In genomic region chr8:84699861-84700322, GRCm38 (mm10) we compare ENCODE assay signal across 9 mouse cellular contexts. TPM values are rescaled to one million over a fixed set of nuclear protein-coding genes. Genes with fewer than 3 reads are reported as not detected.
A peak's percentile ranks its signal among the peaks of the same experiment; 100 is the strongest.
DNase-seq lines count a peak whose midpoint lies in the region; ATAC-seq lines count a peak whose summit lies in the region.
"Had no signal": no experiment of that assay in that cellular context is flagged by ENCODE, and none has a peak within 500 bp of the region (broad histone marks: within the 10 kb centered on the region; RNA-seq: fewer than 3 reads in every experiment).

No protein-coding gene starts in this region.

- intact Hi-C loops in heart, postnatal 36 days (cut with DNase I) = loop anchor here (2.0 kb wide), 2 partner anchors 35 to 61 kb away; no protein-coding TSS in a partner anchor

- no peak overlapping the region for H3K4me3 ChIP-seq in forebrain, embryonic 14.5 days (ENCODE audit: low read depth, low read length)
- H3K4me3 ChIP-seq: myocyte had no signal

- peaks cover 29% of the 10 kb centered on the region for H3K27me3 ChIP-seq in forebrain, embryonic 14.5 days (replicated peaks; ENCODE audit: control insufficient read depth, insufficient read depth, low read length)
- no peaks in the 10 kb centered on the region for H3K27me3 ChIP-seq in splenic B cell, adult 2 months (ENCODE audit: control insufficient read depth, insufficient read depth, low read length, poor library complexity, severe bottlenecking)

- peaks cover 49% of the 10 kb centered on the region for H3K36me3 ChIP-seq in forebrain, embryonic 14.5 days (ENCODE audit: control insufficient read depth, insufficient read depth, low read length)
- no peaks in the 10 kb centered on the region; the same call in 1 of the 2 replicates for H3K36me3 ChIP-seq in splenic B cell, adult 2 months (ENCODE audit: control insufficient read depth, insufficient read depth, low read length, poor library complexity, severe bottlenecking)

- peak overlapping the region; percentile 52; the same call in 1 of the 2 replicates for H3K27ac ChIP-seq in forebrain, embryonic 14.5 days (ENCODE audit: low read depth, low read length)

- H3K4me1 ChIP-seq in forebrain, embryonic 14.5 days (ENCODE audit: control insufficient read depth, insufficient read depth, low read length) = peaks cover 12% of the 10 kb centered on the region

- H3K9ac ChIP-seq in forebrain, embryonic 14.5 days (ENCODE audit: low read length) = no peak overlapping the region

- no peak overlapping the region for H3K4me2 ChIP-seq in forebrain, embryonic 14.5 days (ENCODE audit: low read length)

- 58% methylated on average over 7 of the region's 7 CpGs for WGBS in forebrain, embryonic 14.5 days

- ATAC-seq in cerebellum, adult (ENCODE audit: insufficient number of reproducible peaks, low FRiP score, low TSS enrichment) = no peak
- no peak for ATAC-seq in forebrain, embryonic 14.5 days

- H3K9me3 ChIP-seq in forebrain, embryonic 14.5 days (replicated peaks; ENCODE audit: control insufficient read depth, low read length) = no peaks in the 10 kb centered on the region

- DNase-seq in cerebellum, adult 18-20 months = peak; percentile 65
- DNase-seq in adrenal gland, postnatal 36 days = peak; percentile 59 to 68
- DNase-seq in forebrain, embryonic 14.5 days (ENCODE audit: low spot score) = peak; percentile 65
- DNase-seq in heart, postnatal 36 days = peak; percentile 74
- peak; percentile 67 to 77 for DNase-seq in layer of hippocampus, postnatal 14 days (ENCODE audit: low spot score in 2 of 2)
- peak; percentile 80 for DNase-seq in lung, postnatal 36 days
- DNase-seq in splenic B cell, adult 2 months (ENCODE audit: low read depth, low spot score) = peak; percentile 82

RNA-seq across cellular contexts. Expression of gene Lyl1, which starts 1.4 kb away (rescaled TPM):
- total RNA-seq in adrenal gland, postnatal 36 days (2021) = 1 to 10 TPM; 2.5 to 2.9 TPM
- 2.9 and 3.8 TPM in 2 replicates for polyA plus RNA-seq in forebrain, embryonic 14.5 days (2014; fragmentation: Nextera tagmentation; extraction: Ambion mirVana)
- total RNA-seq in heart, postnatal 36 days (2021) = 1 to 10 TPM; 5.4 to 5.7 TPM
- 1 to 10 TPM; 3.4 to 4.2 TPM for total RNA-seq in layer of hippocampus, postnatal 14 days (2021)
- polyA plus RNA-seq: myocyte had no signal

RNA-seq across cellular contexts. Expression of gene Nacc1, which starts 12.2 kb away (rescaled TPM):
- 10 to 100 TPM; 73.9 to 80.0 TPM for total RNA-seq in adrenal gland, postnatal 36 days (2021)
- polyA plus RNA-seq in forebrain, embryonic 14.5 days (2014; fragmentation: Nextera tagmentation; extraction: Ambion mirVana) = 17.0 and 17.6 TPM in 2 replicates
- 10 to 100 TPM; 27.3 to 30.1 TPM for total RNA-seq in heart, postnatal 36 days (2021)
- total RNA-seq in layer of hippocampus, postnatal 14 days (2021) = 10 to 100 TPM; 84.0 to 85.6 TPM

RNA-seq across cellular contexts. Expression of gene Trmt1, which starts 13.8 kb away (rescaled TPM):
- 10 to 100 TPM; 63.8 to 83.7 TPM for total RNA-seq in adrenal gland, postnatal 36 days (2021)
- 47.8 and 52.3 TPM in 2 replicates for polyA plus RNA-seq in forebrain, embryonic 14.5 days (2014; fragmentation: Nextera tagmentation; extraction: Ambion mirVana)
- total RNA-seq in heart, postnatal 36 days (2021) = 10 to 100 TPM; 36.1 to 39.2 TPM
- 10 to 100 TPM; 82.9 to 97.3 TPM for total RNA-seq in layer of hippocampus, postnatal 14 days (2021)

RNA-seq across cellular contexts. Expression of gene G430095P16Rik, which starts 22.9 kb away (rescaled TPM):
- under 1 TPM in 1 of 2 experiments, not detected in 1; 0.46 TPM for total RNA-seq in adrenal gland, postnatal 36 days (2021)
- 1.5 and 1.7 TPM in 2 replicates for polyA plus RNA-seq in forebrain, embryonic 14.5 days (2014; fragmentation: Nextera tagmentation; extraction: Ambion mirVana)
- under 1 TPM in 1 of 2 experiments, not detected in 1; 0.44 TPM for total RNA-seq in heart, postnatal 36 days (2021)
- not detected for total RNA-seq in layer of hippocampus, postnatal 14 days (2021)

RNA-seq across cellular contexts. Expression of gene Ier2, which starts 37.2 kb away (rescaled TPM):
- total RNA-seq in adrenal gland, postnatal 36 days (2021) = 10 to 100 TPM; 33.9 to 37.4 TPM
- 26.5 and 29.3 TPM in 2 replicates for polyA plus RNA-seq in forebrain, embryonic 14.5 days (2014; fragmentation: Nextera tagmentation; extraction: Ambion mirVana)
- 10 to 100 TPM; 12.6 to 16.5 TPM for total RNA-seq in heart, postnatal 36 days (2021)
- 10 to 100 TPM in 1 of 2 experiments, 1 to 10 TPM in 1; 9.5 to 12.5 TPM for total RNA-seq in layer of hippocampus, postnatal 14 days (2021)
